Mouse (Mus musculus) adrenal gland, adult 10 weeks (tissue): ENCODE results near the gene Pxk. TPM values are rescaled to one million over a fixed set of nuclear protein-coding genes. Genes with fewer than 3 reads are reported as not detected.

ENCODE experiments used
- polyA plus RNA-seq: library from polyadenylated mRNA; stranded (reverse); fragments of 350-450 nt; fragmentation: Illumina TruSeq; extraction: RNeasy Lipid Tissue Mini Kit (QIAGEN cat#74804); gene quantifications from one replicate; pipeline ENCODE4 v1.2.3, GENCODE M21; 2014; ENCODE audit warnings: low read depth, low replicate concordance

Pxk gene
- polyA plus RNA-seq: 48.3 TPM

GRCm38 (mm10) chr14:8097978-8098686 lies at the start of gene Pxk:
Pxk (plus strand) TSS chr14:8098211.

GRCm38 (mm10) chr14:8080165-8080679 lies 17.8 kb upstream of the Pxk start, which contains the start of gene Rpp14:
Rpp14 (plus strand) TSS chr14:8080367.

GRCm38 (mm10) chr14:8172507-8173410 lies 74.7 kb downstream of the Pxk start, which contains the start of gene Pdhb:
Pdhb (minus strand) TSS chr14:8173025.

DNA sequence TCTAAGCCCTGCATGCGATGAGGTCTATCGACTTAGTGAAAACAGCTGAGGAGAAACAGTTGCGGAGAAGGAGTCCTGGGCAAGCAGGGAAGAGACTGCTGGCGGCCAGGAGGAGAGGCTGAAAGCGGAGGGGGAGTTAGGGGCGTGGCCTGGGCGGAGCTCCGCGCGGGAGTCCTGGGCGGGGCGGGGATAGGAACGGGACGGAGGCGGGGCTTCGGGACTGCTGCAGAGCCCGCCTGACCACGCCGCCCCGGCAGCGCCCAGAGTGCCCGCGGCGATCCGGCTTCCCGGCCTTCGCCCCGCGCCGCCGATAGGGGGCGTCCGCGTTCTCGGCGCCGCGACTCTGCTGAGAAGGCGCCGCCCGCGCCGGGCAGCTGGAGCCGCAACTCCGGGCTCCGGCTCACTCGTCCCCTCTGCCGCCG lies 115.8 kb downstream of the Pxk start, which contains the start of gene Kctd6:
Kctd6 (plus strand) TSS at position 338 of the 422 bp plus-strand sequence.

Other genes with a start within 250 kb of the Pxk start
- not detected for gene Gm45521, start 140.9 kb upstream of the Pxk start, polyA plus RNA-seq
- gene Dnase1l3, start 103.6 kb upstream of the Pxk start, polyA plus RNA-seq: 0.41 TPM
- 67.3 TPM for gene Abhd6, start 95.3 kb upstream of the Pxk start, polyA plus RNA-seq
- 89.6 TPM for gene Rpp14, start 17.8 kb upstream of the Pxk start, polyA plus RNA-seq
- gene Pdhb, start 74.8 kb downstream of the Pxk start, polyA plus RNA-seq: 413 TPM
- 27.6 TPM for gene Kctd6, start 115.9 kb downstream of the Pxk start, polyA plus RNA-seq
- gene Acox2, start 161.1 kb downstream of the Pxk start, polyA plus RNA-seq: not detected
- 8.1 TPM for gene Fam107a, start 219.8 kb downstream of the Pxk start, polyA plus RNA-seq